Mouse (Mus musculus): ENCODE measurements at regions not wholly inside any gene's neighbourhood (a gene's known extent, or its start where the extent isn't known, plus 50 kb on each side); places are given as distances from the start of the nearest gene placed in this dataset.

GRCm38 (mm10) chr10:99349125-99349716 is 86.2 kb downstream of the Dusp6 start:
- no peak for DNase-seq (ENCODE audit: low read depth, low spot score)
- Histone ChIP-seq H3K36me3 (ENCODE audit: control insufficient read depth in 1 of 2, insufficient read depth in 2 of 2, low read length in 2 of 2) (no peaks in the 10 kb centered on the region), H3K27ac (ENCODE audit: control insufficient read depth, low read depth, low read length) (no peak overlapping the region), H3K79me2 (ENCODE audit: control insufficient read depth, insufficient read depth, low read length, poor library complexity) (no peaks in the 10 kb centered on the region), H3K4me3 (ENCODE audit: control insufficient read depth in 1 of 2, insufficient read depth in 1 of 2, low read depth in 2 of 2, low read length in 2 of 2) (no peak overlapping the region), H3K9ac (ENCODE audit: control insufficient read depth, low read depth, low read length, poor library complexity, severe bottlenecking) (no peak overlapping the region), H3K9me3 (replicated peaks; ENCODE audit: insufficient read depth, low read length) (no peaks in the 10 kb centered on the region), H3K4me1 (ENCODE audit: control insufficient read depth in 1 of 2, insufficient read depth in 2 of 2, low read length in 2 of 2) (no peaks in the 10 kb centered on the region), H3K27me3 (ENCODE audit: control insufficient read depth in 1 of 2, insufficient read depth in 2 of 2, low read length in 2 of 2) (no peaks in the 10 kb centered on the region)
- TF ChIP-seq GABPA (IDR thresholded peaks at IDR 0.05; ENCODE audit: low read depth, low read length), result no peak
- TF ChIP-seq CHD1 (IDR thresholded peaks at IDR 0.05; ENCODE audit: low read depth, low read length), result no peak
- TF ChIP-seq RAD21 (IDR thresholded peaks at IDR 0.05; ENCODE audit: low read depth, low read length), result no peak
- TF ChIP-seq TCF12 (IDR thresholded peaks at IDR 0.05; ENCODE audit: low read depth, low read length), result no peak
- TF ChIP-seq SMC3 (IDR thresholded peaks at IDR 0.05; ENCODE audit: low read depth, low read length), result no peak
- no peak for TF ChIP-seq ZNF384 (IDR thresholded peaks at IDR 0.05; ENCODE audit: low read depth, low read length)

GRCm38 (mm10) chr10:99353541-99354292 is 90.7 kb downstream of the Dusp6 start:
- Histone ChIP-seq H3K79me2 (ENCODE audit: control insufficient read depth, insufficient read depth, low read length, poor library complexity) (no peaks in the 10 kb centered on the region), H3K4me1 (ENCODE audit: control insufficient read depth in 1 of 2, insufficient read depth in 2 of 2, low read length in 2 of 2) (no peaks in the 10 kb centered on the region), H3K4me3 (ENCODE audit: control insufficient read depth in 1 of 2, insufficient read depth in 1 of 2, low read depth in 2 of 2, low read length in 2 of 2) (no peak overlapping the region), H3K27me3 (ENCODE audit: control insufficient read depth in 1 of 2, insufficient read depth in 2 of 2, low read length in 2 of 2) (no peaks in the 10 kb centered on the region), H3K9me3 (replicated peaks; ENCODE audit: insufficient read depth, low read length) (no peaks in the 10 kb centered on the region), H3K27ac (ENCODE audit: control insufficient read depth, low read depth, low read length) (no peak overlapping the region), H3K9ac (ENCODE audit: control insufficient read depth, low read depth, low read length, poor library complexity, severe bottlenecking) (no peak overlapping the region), H3K36me3 (ENCODE audit: control insufficient read depth in 1 of 2, insufficient read depth in 2 of 2, low read length in 2 of 2) (no peaks in the 10 kb centered on the region)
- no peak for DNase-seq (ENCODE audit: low read depth, low spot score)
- TF ChIP-seq POLR2A (IDR thresholded peaks at IDR 0.05; ENCODE audit: control insufficient read depth in 1 of 2, insufficient read depth in 1 of 2, low read depth in 1 of 2, low read length in 2 of 2, poor library complexity in 1 of 2) (no peak), BHLHE40 (IDR thresholded peaks at IDR 0.05; ENCODE audit: borderline replicate concordance, low read depth, low read length) (no peak), POLR2AphosphoS2 (IDR thresholded peaks at IDR 0.05; ENCODE audit: low read length) (no peak), E2F4 (IDR thresholded peaks at IDR 0.05; ENCODE audit: borderline replicate concordance, low read depth, low read length) (no peak), ZMIZ1 (IDR thresholded peaks at IDR 0.05; ENCODE audit: low read depth, low read length) (no peak), ZKSCAN1 (IDR thresholded peaks at IDR 0.05; ENCODE audit: low read depth, low read length) (no peak), CHD2 (IDR thresholded peaks at IDR 0.05; ENCODE audit: low read length) (no peak), USF1 (IDR thresholded peaks at IDR 0.05; ENCODE audit: low read depth, low read length) (no peak), MYB (IDR thresholded peaks at IDR 0.05; ENCODE audit: low read depth, low read length) (no peak), RAD21 (IDR thresholded peaks at IDR 0.05; ENCODE audit: low read depth, low read length) (no peak)

All from MEL (cell line).